Mouse (Mus musculus) limb, embryonic 13.5 days (tissue): ENCODE results near the gene Foxp4. TPM values are rescaled to one million over a fixed set of nuclear protein-coding genes. Genes with fewer than 3 reads are reported as not detected.
A peak's percentile ranks its signal among the peaks of the same experiment; 100 is the strongest.

Source experiments
- ATAC-seq: fragments of 200-750 bp; cut with Nextera tagmentation; 2 replicates; pipeline ENCODE4 v1.8.0; 2017; ENCODE audit warnings: low read depth, moderate number of reproducible peaks, moderate TSS enrichment; ENCODE audit not compliant: low FRiP score
- H3K27ac ChIP-seq: fragments of 300-500 bp; sonication (generic); 2 replicates; pipeline ENCODE4 v1.5.1; 2015; ENCODE audit warnings: inconsistent platforms, mild to moderate bottlenecking, moderate library complexity
- H3K27me3 ChIP-seq: fragments of 300-500 bp; sonication (generic); 2 replicates; pipeline ENCODE4 v1.6.1; 2015; ENCODE audit warnings: mild to moderate bottlenecking, inconsistent platforms
- H3K36me3 ChIP-seq: fragments of 300-500 bp; sonication (generic); 2 replicates; pipeline ENCODE4 v1.6.1; 2015; ENCODE audit warnings: inconsistent platforms, mild to moderate bottlenecking, moderate library complexity
- H3K4me1 ChIP-seq: fragments of 300-500 bp; sonication (generic); 2 replicates; pipeline ENCODE4 v1.6.1; 2015; ENCODE audit warnings: inconsistent platforms
- H3K4me2 ChIP-seq: fragments of 300-500 bp; sonication (generic); replicated peaks from 2 replicates; pipeline ENCODE4 v1.6.1; 2015; ENCODE audit warnings: inconsistent platforms, mild to moderate bottlenecking, moderate library complexity
- H3K4me3 ChIP-seq: fragments of 300-500 bp; sonication (generic); 2 replicates; pipeline ENCODE4 v1.5.1; 2015; ENCODE audit warnings: moderate library complexity, mild to moderate bottlenecking, inconsistent platforms
- H3K9ac ChIP-seq: fragments of 300-500 bp; sonication (generic); 2 replicates; pipeline ENCODE4 v1.6.1; 2015; ENCODE audit warnings: mild to moderate bottlenecking, inconsistent platforms
- H3K9me3 ChIP-seq: fragments of 300-500 bp; sonication (generic); 2 replicates; pipeline ENCODE4 v1.6.1; 2016; ENCODE audit warnings: inconsistent platforms
- WGBS: fragments of 180-500 bp; shearing (Covaris S2); methylation state at CpG from one replicate; pipeline ENCODE4 v1.1.7; 2015; 5-methylcytosine and 5-hydroxymethylcytosine counted together
- polyA plus RNA-seq: library from polyadenylated mRNA; unstranded; fragments of >200 nt; fragmentation: Nextera tagmentation; extraction: Ambion mirVana; gene quantifications from 2 replicates; pipeline ENCODE4 v1.2.1, GENCODE M21; 2015

Foxp4 gene
- polyA plus RNA-seq, 1 experiment from 2014 or later: 30.2 TPM

DNA sequence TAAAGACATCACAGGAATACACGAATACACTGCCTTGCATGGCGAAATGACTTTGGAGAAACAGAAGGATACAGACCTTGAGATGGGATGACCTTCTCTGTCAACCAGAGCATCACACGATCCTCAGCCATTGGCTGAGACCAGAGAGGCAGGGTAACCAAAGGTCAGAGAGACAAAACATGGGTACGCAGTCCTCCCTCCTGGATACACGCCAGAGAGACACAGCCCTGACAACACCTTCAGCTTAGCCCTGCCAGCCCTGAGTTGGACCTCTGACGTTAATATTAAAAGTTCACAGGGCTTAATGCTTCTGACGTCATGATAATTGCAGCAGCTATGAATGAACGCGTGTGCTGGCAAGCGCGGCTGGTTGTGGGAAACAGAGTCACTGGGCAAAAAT is 78.8 kb downstream of the Foxp4 start:
- no peak for ATAC-seq
- Histone ChIP-seq H3K4me1 (0 out of 2 replicates have a peak, but pooled peaks cover 5% of the 10 kb centered on the region), H3K27me3 (no peaks in the 10 kb centered on the region), H3K27ac (no peak overlapping the region), H3K9ac (no peak overlapping the region), H3K36me3 (no peaks in the 10 kb centered on the region), H3K9me3 (no peaks in the 10 kb centered on the region), H3K4me2 (no peak overlapping the region), H3K4me3 (no peak overlapping the region)
- WGBS: 76% methylated on average over 11 of the region's 11 CpGs

DNA sequence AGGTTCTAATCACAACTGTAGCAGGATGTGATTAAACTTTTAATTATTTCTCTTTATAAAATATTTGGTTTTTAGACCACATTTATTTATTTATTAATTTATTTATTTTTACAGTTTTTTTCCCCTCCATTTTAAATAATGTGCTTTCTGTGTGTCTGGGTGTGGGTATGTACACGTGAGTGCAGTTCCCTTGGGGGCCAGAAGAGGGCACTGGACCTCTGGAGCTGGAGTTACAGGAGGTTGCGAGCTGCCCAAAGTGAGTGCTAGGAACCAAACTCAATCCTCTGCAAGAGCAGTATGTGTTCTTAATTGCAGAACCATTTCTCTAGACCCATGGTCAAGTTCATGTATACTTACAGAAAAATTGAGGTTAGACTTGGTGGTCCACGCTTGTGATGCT is 81.0 kb downstream of the Foxp4 start:
- Histone ChIP-seq H3K36me3 (no peaks in the 10 kb centered on the region), H3K4me1 (0 out of 2 replicates have a peak, but pooled peaks cover 5% of the 10 kb centered on the region)
- WGBS: 92% methylated on average over 3 of the region's 3 CpGs

DNA sequence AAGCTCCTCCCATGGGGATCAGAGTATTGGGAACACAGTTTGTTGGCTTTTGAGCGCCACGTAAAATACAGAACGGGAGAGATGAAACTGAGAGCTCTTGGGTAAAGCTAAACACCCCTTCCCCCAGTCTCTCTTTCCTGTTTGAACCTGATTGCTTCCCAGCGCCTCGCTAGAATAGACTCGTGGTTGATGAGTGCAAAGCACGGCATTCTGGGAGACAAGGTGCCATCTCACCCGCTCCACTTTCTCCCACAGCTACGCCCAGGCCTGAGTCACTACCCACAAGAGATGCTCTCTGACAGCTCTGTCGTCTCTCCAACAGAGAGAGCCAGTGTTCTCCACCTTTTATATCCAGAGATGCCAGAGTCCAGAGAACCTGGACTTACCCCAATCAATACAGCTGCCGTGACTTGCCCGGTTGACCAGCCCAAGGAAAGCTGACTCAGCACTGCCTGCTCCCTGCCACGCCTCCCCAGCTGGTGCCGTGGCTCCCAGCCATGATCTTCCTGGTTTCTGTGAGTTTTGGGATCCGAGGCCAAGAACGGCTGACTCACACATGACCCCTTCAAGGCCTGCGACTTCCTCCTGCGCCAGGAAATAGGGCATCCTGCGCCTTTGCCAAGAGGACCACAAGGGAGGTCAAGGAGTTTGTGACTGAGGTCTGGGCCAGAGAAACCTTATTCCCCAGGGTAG is 82.4 kb downstream of the Foxp4 start:
- no peak overlapping the region for H3K4me2 ChIP-seq
- no peak for ATAC-seq
- H3K27ac ChIP-seq: no peak overlapping the region
- H3K9me3 ChIP-seq: no peaks in the 10 kb centered on the region
- no peaks in the 10 kb centered on the region for H3K36me3 ChIP-seq
- H3K4me1 ChIP-seq: peaks cover 15% of the 10 kb centered on the region
- WGBS: 71% methylated on average over 19 of the region's 19 CpGs
- no peak overlapping the region for H3K9ac ChIP-seq
- H3K4me3 ChIP-seq: no peak overlapping the region
- H3K27me3 ChIP-seq: no peaks in the 10 kb centered on the region

More for the DNA sequence above, 81.0 kb downstream of the Foxp4 start:
- Histone ChIP-seq H3K4me2 (no peak overlapping the region), H3K4me3 (no peak overlapping the region), H3K9ac (no peak overlapping the region), H3K27me3 (no peaks in the 10 kb centered on the region), H3K27ac (no peak overlapping the region), H3K9me3 (no peaks in the 10 kb centered on the region)
- ATAC-seq: no peak

DNA sequence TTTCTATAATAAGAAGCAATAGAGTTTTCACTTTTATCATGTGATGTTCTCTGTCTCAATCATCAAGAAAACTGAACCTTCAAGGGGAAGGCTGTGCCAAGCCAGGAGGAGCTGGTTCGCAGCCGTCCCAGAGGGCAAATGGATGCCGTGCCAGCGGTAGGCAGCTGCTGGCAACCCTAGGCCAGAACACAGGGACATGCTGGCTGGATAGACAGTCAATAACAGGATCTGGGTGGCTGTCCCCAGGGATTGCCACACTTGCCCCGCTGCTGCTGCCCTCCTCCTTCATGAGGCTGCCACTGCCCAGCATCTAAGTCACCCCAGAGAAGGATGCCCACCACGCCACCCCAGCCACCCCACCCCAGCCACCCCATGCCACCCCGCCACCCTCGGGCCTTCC is 82.9 kb downstream of the Foxp4 start:
- Histone ChIP-seq H3K4me3 (no peak overlapping the region), H3K4me2 (no peak overlapping the region), H3K9me3 (no peaks in the 10 kb centered on the region), H3K9ac (no peak overlapping the region), H3K4me1 (peaks cover 15% of the 10 kb centered on the region), H3K27ac (no peak overlapping the region), H3K27me3 (no peaks in the 10 kb centered on the region), H3K36me3 (no peaks in the 10 kb centered on the region)
- ATAC-seq: no peak
- 83% methylated on average over 8 of the region's 8 CpGs for WGBS

DNA sequence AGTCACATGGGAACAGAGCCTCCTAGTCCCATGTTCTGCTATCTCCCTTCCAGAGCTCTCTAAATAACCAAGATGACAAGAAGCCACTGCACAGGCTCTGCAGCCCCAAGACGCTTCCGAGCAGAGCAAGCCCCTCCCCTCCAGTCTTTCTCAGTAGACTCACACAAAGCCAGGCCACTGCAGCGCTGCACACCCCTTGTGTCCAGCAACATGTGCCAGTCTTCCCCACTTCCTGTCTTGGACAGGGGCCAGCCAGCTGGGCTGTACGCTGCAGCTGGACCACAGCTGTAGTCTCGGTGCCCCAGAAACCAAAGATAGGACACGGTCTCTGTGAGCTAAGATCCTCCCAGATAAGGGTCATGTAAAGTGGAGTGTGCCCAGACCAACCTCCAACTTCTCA is 86.6 kb downstream of the Foxp4 start:
- no peaks in the 10 kb centered on the region for H3K36me3 ChIP-seq
- ATAC-seq: no peak
- peaks cover 31% of the 10 kb centered on the region for H3K4me1 ChIP-seq
- WGBS: 36% methylated on average over 6 of the region's 6 CpGs
- H3K9me3 ChIP-seq: no peaks in the 10 kb centered on the region
- peaks cover 22% of the 10 kb centered on the region for H3K27me3 ChIP-seq
- H3K4me3 ChIP-seq: no peak overlapping the region
- no peak overlapping the region for H3K4me2 ChIP-seq
- H3K9ac ChIP-seq: no peak overlapping the region
- H3K27ac ChIP-seq: no peak overlapping the region

DNA sequence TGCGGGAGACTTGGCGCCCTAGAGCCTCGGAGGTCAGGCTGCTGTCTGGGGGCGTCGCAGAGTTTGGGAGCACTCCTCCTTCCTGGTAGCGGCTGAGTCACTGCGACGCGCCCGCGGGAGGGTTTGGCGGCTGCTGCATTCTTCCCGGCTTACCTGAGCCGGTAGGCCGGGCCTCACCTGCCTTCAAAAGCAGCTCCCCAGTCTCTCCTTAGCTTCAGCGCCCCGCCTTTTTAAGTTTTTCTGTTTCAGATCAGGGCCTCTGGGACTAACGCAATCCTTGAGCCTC is 90.0 kb downstream of the Foxp4 start, which contains the start of gene Mdfi:
TSS of gene Mdfi (minus strand) at position 210 of the 286 bp plus-strand sequence.
- WGBS: 4% methylated on average over 18 of the region's 18 CpGs
- no peak for ATAC-seq

DNA sequence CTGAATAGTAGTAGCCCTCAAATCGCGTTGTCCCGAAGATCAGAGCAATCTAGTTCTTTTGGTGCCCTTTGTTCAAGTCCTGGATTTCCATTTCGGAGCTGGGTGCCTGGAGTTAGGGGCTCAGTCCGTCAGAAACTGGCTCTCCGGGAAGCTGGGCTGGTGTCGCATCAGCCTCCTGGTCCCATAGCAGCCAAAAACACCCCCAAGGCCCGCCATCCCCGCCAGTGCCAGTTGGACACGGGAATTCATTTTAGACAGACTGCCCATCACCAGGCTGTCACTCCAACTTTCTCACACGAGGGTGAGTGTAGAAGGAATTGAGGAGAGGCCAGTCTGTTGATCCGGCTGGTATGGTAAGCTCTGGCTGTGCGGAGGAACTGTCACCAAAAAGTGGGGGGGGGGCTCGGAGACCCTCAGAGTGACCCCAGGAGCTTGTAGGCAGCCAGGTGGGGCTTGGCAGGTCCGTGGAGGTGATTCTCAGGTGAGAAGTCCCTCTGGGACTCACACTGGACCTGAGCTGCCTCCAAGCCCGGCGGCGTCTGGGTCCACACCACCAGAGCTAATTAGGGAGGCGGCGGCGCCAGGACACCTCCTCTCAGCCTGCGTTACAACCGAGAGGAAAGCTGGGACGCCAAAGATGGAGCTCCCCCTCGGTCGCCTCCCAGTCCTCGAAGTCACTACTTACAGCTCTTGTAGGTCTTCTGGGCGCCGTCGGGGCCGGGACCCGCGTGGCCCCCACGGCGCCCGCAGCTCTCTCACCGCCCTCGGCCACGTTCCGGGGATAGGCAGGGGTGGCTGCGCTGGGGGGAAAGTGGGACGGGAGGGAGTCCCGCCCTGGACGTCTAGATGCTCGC is 90.6 kb downstream of the Foxp4 start:
- Histone ChIP-seq H3K27ac (peak overlapping the region; percentile 96), H3K9ac (peak overlapping the region; percentile 93)
- under 1% methylated on average over 45 of the region's 45 CpGs for WGBS

More for the DNA sequence above, 90.0 kb downstream of the Foxp4 start, which contains the start of gene Mdfi:
- H3K4me2 ChIP-seq: peak within 1 kb of the TSS; percentile 93
- peak within 1 kb of the TSS; percentile 96 for H3K27ac ChIP-seq
- H3K27me3 ChIP-seq: peaks cover 22% of the 10 kb centered on the region
- no peaks in the 10 kb centered on the region for H3K9me3 ChIP-seq
- peak within 1 kb of the TSS; percentile 93 for H3K9ac ChIP-seq
- peak within 1 kb of the TSS; percentile 93 for H3K4me3 ChIP-seq
- peaks cover 15% of the 10 kb centered on the region for H3K36me3 ChIP-seq
- H3K4me1 ChIP-seq: peaks cover 54% of the 10 kb centered on the region

DNA sequence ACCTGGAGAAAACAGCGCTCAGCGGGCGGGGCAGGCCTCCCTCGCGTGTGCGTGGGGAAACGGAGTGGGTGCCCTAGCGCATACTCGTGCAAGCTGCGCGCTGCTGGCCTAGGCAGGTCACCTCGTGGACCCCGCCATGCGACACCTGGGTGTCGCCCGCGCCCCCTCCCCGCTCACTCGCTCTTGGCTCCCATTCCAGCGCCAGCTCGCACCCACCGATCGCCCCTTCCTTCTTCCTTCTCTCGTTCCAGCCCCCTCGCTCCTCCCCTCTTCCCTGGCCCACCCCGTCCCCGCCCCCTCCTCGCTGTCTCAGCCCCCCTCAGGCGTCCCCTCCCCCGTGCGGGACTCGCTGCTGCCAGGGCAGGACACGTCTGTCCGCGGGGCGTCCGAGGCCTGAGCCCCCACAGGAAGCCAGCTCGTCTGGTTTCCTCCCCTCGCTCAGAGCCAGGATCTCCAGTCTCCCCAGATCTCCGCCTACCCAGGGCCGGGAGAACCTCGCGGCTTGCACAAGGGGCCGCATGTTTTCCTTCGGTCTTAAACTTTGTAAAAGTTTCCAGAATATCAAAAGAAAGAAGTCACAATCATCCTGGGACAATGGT is 91.3 kb downstream of the Foxp4 start:
- Histone ChIP-seq H3K4me3 (peak overlapping the region; percentile 93), H3K9ac (peak overlapping the region; percentile 93), H3K36me3 (peaks cover 28% of the 10 kb centered on the region), H3K27me3 (peaks cover 22% of the 10 kb centered on the region), H3K9me3 (no peaks in the 10 kb centered on the region), H3K4me1 (peaks cover 66% of the 10 kb centered on the region), H3K27ac (peak overlapping the region; percentile 96), H3K4me2 (peak overlapping the region; percentile 93)
- peak; percentile 74 for ATAC-seq
- WGBS: under 1% methylated on average over 42 of the region's 45 CpGs

More for the DNA sequence above, 90.6 kb downstream of the Foxp4 start:
- peak overlapping the region; percentile 93 for H3K4me2 ChIP-seq
- H3K4me3 ChIP-seq: peak overlapping the region; percentile 93
- H3K9me3 ChIP-seq: no peaks in the 10 kb centered on the region
- peaks cover 22% of the 10 kb centered on the region for H3K27me3 ChIP-seq
- peaks cover 60% of the 10 kb centered on the region for H3K4me1 ChIP-seq
- peaks cover 21% of the 10 kb centered on the region for H3K36me3 ChIP-seq
- no peak for ATAC-seq

DNA sequence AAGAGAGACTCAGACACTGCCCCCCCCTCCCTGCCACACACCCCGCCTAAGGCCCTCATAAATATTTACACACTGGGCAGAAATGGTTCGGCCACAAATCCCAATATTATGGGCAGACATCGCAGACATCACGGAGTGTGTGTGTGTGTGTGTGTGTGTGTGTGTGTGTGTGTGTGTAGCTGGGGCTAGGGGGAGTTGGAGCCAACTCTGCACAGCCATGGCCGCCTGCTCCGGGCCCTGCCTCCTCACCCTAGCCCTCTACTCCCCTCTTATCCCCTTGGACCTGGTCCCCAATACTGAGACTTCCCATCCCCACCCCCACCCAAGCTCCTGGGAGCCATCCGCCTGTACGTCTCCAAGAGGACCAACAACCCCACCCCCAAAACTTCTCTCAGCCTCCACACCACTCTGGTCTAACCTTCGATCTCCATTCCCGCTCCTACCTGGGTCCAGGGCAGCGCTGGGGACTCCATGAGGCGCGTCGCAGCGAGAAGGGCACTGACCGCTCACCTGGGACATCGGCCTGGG is 91.9 kb downstream of the Foxp4 start:
- H3K27me3 ChIP-seq: peaks cover 22% of the 10 kb centered on the region
- H3K27ac ChIP-seq: peak overlapping the region; percentile 96
- H3K4me3 ChIP-seq: peak overlapping the region; percentile 93
- under 1% methylated on average over 15 of the region's 17 CpGs for WGBS
- ATAC-seq: peak; percentile 37
- H3K9ac ChIP-seq: peak overlapping the region; percentile 93
- peaks cover 61% of the 10 kb centered on the region for H3K4me1 ChIP-seq
- no peaks in the 10 kb centered on the region for H3K9me3 ChIP-seq
- H3K4me2 ChIP-seq: peak overlapping the region; percentile 93
- H3K36me3 ChIP-seq: peaks cover 34% of the 10 kb centered on the region

DNA sequence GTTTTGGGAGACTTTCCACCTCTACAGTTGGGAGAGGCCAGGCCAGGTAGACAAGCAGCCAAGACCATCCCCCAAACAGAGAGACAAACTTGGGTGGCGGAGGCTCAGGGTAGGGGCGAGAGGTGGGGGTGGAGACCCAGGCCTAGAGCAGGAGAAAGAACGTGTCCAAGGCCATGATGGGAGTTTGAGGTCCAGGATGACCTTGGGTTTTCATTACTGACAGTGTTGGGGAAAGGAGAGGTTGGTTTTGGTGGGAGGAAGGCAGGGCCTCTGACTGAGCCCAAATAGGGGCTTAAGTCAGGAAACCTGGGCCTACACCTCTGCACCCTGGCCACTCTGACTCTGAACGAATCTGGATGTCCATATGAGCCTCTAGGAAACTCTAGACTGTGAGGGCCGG is 92.7 kb downstream of the Foxp4 start:
- no peak; the same call in 1 of the 2 replicates for ATAC-seq

DNA sequence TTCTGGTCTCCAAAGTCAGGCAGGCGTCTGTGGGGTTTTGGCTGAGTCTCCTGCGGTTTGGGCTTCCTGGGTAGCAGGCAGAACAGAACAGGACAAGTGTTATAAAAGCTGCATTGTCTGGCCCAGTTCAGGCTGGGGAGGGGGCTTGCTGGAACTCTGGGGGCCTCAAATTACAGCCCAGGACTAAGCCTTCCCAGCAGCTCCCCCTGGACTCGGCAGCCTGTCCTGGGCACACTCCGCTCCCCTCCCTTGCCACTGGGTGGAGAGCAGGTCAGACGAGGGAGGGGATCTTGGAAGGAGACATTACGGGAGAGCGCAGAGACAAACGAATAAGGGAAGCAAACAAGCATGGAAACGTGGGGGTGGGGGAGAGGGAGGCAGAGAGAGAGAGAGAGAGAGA is 93.3 kb downstream of the Foxp4 start:
- Histone ChIP-seq H3K36me3 (peaks cover 46% of the 10 kb centered on the region), H3K27ac (peak overlapping the region; percentile 96), H3K9me3 (peaks cover 6% of the 10 kb centered on the region; the same call in 1 of the 2 replicates), H3K4me3 (peak overlapping the region; percentile 93), H3K9ac (peak overlapping the region; percentile 93), H3K4me2 (peak overlapping the region; percentile 93), H3K27me3 (peaks cover 22% of the 10 kb centered on the region), H3K4me1 (peaks cover 58% of the 10 kb centered on the region)
- ATAC-seq: peak; percentile 42
- 5% methylated on average over 9 of the region's 9 CpGs for WGBS

More for the DNA sequence above, 92.7 kb downstream of the Foxp4 start:
- Histone ChIP-seq H3K9me3 (peaks cover 5% of the 10 kb centered on the region; the same call in 1 of the 2 replicates), H3K4me3 (peak overlapping the region; percentile 93), H3K4me1 (peaks cover 58% of the 10 kb centered on the region), H3K27me3 (peaks cover 22% of the 10 kb centered on the region), H3K4me2 (peak overlapping the region; percentile 93), H3K36me3 (peaks cover 42% of the 10 kb centered on the region), H3K27ac (peak overlapping the region; percentile 96), H3K9ac (peak overlapping the region; percentile 93)
- 28% methylated on average over 5 of the region's 5 CpGs for WGBS
